Mouse (Mus musculus): Measurements from ENCODE around the gene Scgb2b24.

Scgb2b24 gene

DNA sequence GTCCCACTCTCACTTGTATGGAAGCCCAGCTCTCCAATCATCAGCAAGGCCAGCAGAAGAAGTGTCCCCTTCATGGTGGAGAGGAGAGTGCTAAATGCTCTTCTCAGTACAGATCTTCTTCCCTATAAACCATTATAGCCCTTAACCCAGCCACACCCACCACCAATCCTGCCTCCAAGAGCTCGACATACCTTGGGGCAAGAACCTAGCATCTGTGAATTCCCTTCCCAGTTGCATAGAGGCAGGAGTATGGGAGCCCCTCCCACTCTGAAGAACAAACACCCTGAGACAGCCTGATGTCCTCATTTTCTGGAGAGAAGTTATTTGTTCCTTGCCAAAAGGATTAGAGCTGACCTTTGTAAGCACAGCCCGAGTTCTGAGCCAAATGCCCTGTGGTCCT lies at the start of gene Scgb2b24:
Gene Scgb2b24, minus strand, starts transcription at position 101 of the 400 bp plus-strand sequence.
- no peak for DNase-seq

DNA sequence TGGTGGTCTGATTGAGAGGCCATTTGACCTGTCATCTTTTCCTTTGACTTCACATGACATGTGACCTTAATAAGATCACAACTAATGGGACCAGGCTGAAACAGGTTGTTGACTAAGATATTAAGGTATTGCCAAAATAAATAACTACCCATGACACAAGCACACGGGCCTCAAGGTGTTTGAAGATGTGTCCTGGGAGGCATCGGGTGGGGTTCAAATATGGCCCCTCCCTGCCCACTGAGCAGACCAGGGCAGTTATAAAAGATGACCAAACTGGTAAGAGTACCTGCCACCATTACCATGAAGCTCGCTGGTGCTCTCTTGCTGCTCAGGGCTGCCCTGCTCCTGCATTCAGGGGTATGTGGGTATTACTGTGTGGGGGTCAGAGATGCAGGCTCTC lies 4.4 kb upstream of the Scgb2b24 start, which contains the start of gene Scgb1b24:
Gene Scgb1b24, plus strand, starts transcription at position 301 of the 400 bp plus-strand sequence.
- no peak for DNase-seq

DNA sequence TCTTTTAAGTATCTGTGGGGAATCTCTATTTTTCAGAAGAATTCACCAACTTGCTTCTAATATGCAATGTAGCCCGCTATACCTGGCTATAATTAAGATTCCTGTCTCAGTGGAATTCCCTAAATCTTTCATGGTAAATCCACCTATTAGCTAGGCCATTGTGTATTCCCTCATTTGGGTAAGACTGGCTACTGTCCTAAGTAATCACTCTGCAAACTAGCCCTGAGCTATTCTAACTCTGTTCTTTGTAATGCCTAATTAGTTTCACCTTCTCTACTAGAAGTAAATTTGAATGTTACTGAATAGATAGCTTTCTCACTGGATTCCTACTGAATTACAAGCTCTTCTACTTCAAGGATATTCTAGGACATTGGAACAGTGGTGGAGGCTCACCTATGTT lies 49.2 kb downstream of the Scgb2b24 start:
- DNase-seq, result no peak
